Mouse (Mus musculus) MEL (cell line): ENCODE measurements around the gene Ankdd1b. TPM values are rescaled to one million over a fixed set of nuclear protein-coding genes. Genes with fewer than 3 reads are reported as not detected.

ENCODE experiments used
- DNase-seq: peaks from one replicate; pipeline ENCODE4 v3.0.0; 2011; ENCODE audit warnings: low read depth, low spot score
- H3K27ac ChIP-seq: 2 replicates; pipeline ENCODE4 v1.5.1; 2012; ENCODE audit warnings: low read depth, mild to moderate bottlenecking, control low read depth, low read length, moderate library complexity; ENCODE audit not compliant: control insufficient read depth
- H3K27me3 ChIP-seq, 2 experiments: fragments of 150-350 bp in 1 of 2; sonication (generic) in 1 of 2; 2 replicates each; pipeline ENCODE4 v1.6.1; 2012; ENCODE audit warnings: low read length in 2 of 2, mild to moderate bottlenecking in 2 of 2, improper control_type of control experiment in 1 of 2, moderate library complexity in 1 of 2; ENCODE audit not compliant: insufficient read depth in 2 of 2, control insufficient read depth in 1 of 2
- H3K36me3 ChIP-seq, 2 experiments: 2 replicates each; pipeline ENCODE4 v1.6.1; 2012 to 2014; ENCODE audit warnings: low read length in 2 of 2, improper control_type of control experiment in 1 of 2, inconsistent platforms in 1 of 2, mild to moderate bottlenecking in 1 of 2; ENCODE audit not compliant: insufficient read depth in 2 of 2, control insufficient read depth in 1 of 2
- H3K4me1 ChIP-seq, 2 experiments: fragments of 150-350 bp in 1 of 2; sonication (generic) in 1 of 2; 2 replicates each; pipeline ENCODE4 v1.6.1; 2012; ENCODE audit warnings: low read length in 2 of 2, improper control_type of control experiment in 1 of 2, mild to moderate bottlenecking in 1 of 2; ENCODE audit not compliant: insufficient read depth in 2 of 2, control insufficient read depth in 1 of 2
- H3K4me3 ChIP-seq, 2 experiments: fragments of 150-350 bp in 1 of 2; sonication (generic) in 1 of 2; 2 replicates each; pipeline ENCODE4 v1.5.1; 2012; ENCODE audit warnings: low read depth in 2 of 2, low read length in 2 of 2, mild to moderate bottlenecking in 2 of 2, moderate library complexity in 2 of 2, control low read depth in 1 of 2, improper control_type of control experiment in 1 of 2; ENCODE audit not compliant: control insufficient read depth in 1 of 2, insufficient read depth in 1 of 2
- H3K79me2 ChIP-seq: 2 replicates; pipeline ENCODE4 v1.6.1; 2012; ENCODE audit warnings: mild to moderate bottlenecking, low read length, moderate library complexity; ENCODE audit not compliant: control insufficient read depth, poor library complexity, insufficient read depth
- H3K9ac ChIP-seq: 2 replicates; pipeline ENCODE4 v1.6.1; 2012; ENCODE audit warnings: low read depth, mild to moderate bottlenecking, control low read depth, low read length, moderate library complexity; ENCODE audit not compliant: control insufficient read depth, poor library complexity, severe bottlenecking
- H3K9me3 ChIP-seq: fragments of 150-350 bp; sonication (generic); replicated peaks from 2 replicates; pipeline ENCODE4 v1.6.1; 2012; ENCODE audit warnings: mild to moderate bottlenecking, low read length, improper control_type of control experiment, moderate library complexity; ENCODE audit not compliant: insufficient read depth
- CHD1 ChIP-seq: IDR thresholded peaks from 2 replicates; pipeline ENCODE4 v1.6.1; 2012; ENCODE audit warnings: low read depth, mild to moderate bottlenecking, inconsistent platforms, low read length, improper control_type of control experiment
- CHD2 ChIP-seq: IDR thresholded peaks from 2 replicates; pipeline ENCODE4 v1.6.1; 2011; ENCODE audit warnings: low read length, improper control_type of control experiment
- E2F4 ChIP-seq: IDR thresholded peaks from 2 replicates; pipeline ENCODE4 v1.6.1; 2011; ENCODE audit warnings: low read depth, low read length, improper control_type of control experiment, borderline replicate concordance
- ELF1 ChIP-seq: IDR thresholded peaks from 2 replicates; pipeline ENCODE4 v1.6.1; 2014; ENCODE audit warnings: low read depth, mild to moderate bottlenecking, inconsistent platforms, low read length, improper control_type of control experiment, moderate library complexity
- GABPA ChIP-seq: IDR thresholded peaks from 2 replicates; pipeline ENCODE4 v1.6.1; 2012; ENCODE audit warnings: low read depth, mild to moderate bottlenecking, inconsistent platforms, low read length, improper control_type of control experiment, moderate library complexity
- GATA1 ChIP-seq: IDR thresholded peaks from 2 replicates; pipeline ENCODE4 v1.6.1; 2011; ENCODE audit warnings: low read depth, low read length, improper control_type of control experiment
- HCFC1 ChIP-seq: IDR thresholded peaks from 2 replicates; pipeline ENCODE4 v1.6.1; 2012; ENCODE audit warnings: low read depth, mild to moderate bottlenecking, inconsistent platforms, low read length, improper control_type of control experiment, moderate library complexity
- JUND ChIP-seq: IDR thresholded peaks from 2 replicates; pipeline ENCODE4 v1.6.1; 2011; ENCODE audit warnings: low read depth, mild to moderate bottlenecking, improper control_type of control experiment, low read length
- MAX ChIP-seq: IDR thresholded peaks from 2 replicates; pipeline ENCODE4 v1.6.1; 2011; ENCODE audit warnings: low read length, improper control_type of control experiment
- MEF2A ChIP-seq: IDR thresholded peaks from 2 replicates; pipeline ENCODE4 v1.6.1; 2014; ENCODE audit warnings: low read depth, mild to moderate bottlenecking, inconsistent platforms, low read length, improper control_type of control experiment; ENCODE audit not compliant: poor library complexity, insufficient replicate concordance, severe bottlenecking; ENCODE audit errors: extremely low read depth
- NELFE ChIP-seq: IDR thresholded peaks from 2 replicates; pipeline ENCODE4 v1.6.1; 2011; ENCODE audit warnings: low read depth, low read length, improper control_type of control experiment
- NRF1 ChIP-seq: IDR thresholded peaks from 2 replicates; pipeline ENCODE4 v1.6.1; 2014; ENCODE audit warnings: low read depth, mild to moderate bottlenecking, inconsistent platforms, low read length, improper control_type of control experiment, moderate library complexity; ENCODE audit not compliant: poor library complexity, insufficient read depth, severe bottlenecking
- POLR2A ChIP-seq, 2 experiments: IDR thresholded peaks; 2 replicates each; pipeline ENCODE4 v1.6.1; 2011 to 2012; ENCODE audit warnings: low read length in 2 of 2, mild to moderate bottlenecking in 2 of 2, control low read depth in 1 of 2, improper control_type of control experiment in 1 of 2, low read depth in 1 of 2, moderate library complexity in 1 of 2; ENCODE audit not compliant: control insufficient read depth in 1 of 2, insufficient read depth in 1 of 2, poor library complexity in 1 of 2
- SIN3A ChIP-seq: IDR thresholded peaks from 2 replicates; pipeline ENCODE4 v1.6.1; 2012; ENCODE audit warnings: low read length, improper control_type of control experiment, inconsistent platforms
- TAL1 ChIP-seq: IDR thresholded peaks from 2 replicates; pipeline ENCODE4 v1.6.1; 2012; ENCODE audit warnings: mild to moderate bottlenecking, inconsistent platforms, low read length, moderate library complexity, mixed read lengths
- TBP ChIP-seq: IDR thresholded peaks from 2 replicates; pipeline ENCODE4 v1.8.0; 2011; ENCODE audit warnings: low read depth, low read length, improper control_type of control experiment
- USF1 ChIP-seq: IDR thresholded peaks from 2 replicates; pipeline ENCODE4 v1.6.1; 2014; ENCODE audit warnings: low read depth, mild to moderate bottlenecking, inconsistent platforms, low read length, improper control_type of control experiment, moderate library complexity
- ZC3H11A ChIP-seq: IDR thresholded peaks from 2 replicates; pipeline ENCODE4 v1.6.1; 2012; ENCODE audit warnings: low read depth, mild to moderate bottlenecking, inconsistent platforms, low read length, improper control_type of control experiment
- ZKSCAN1 ChIP-seq: IDR thresholded peaks from 2 replicates; pipeline ENCODE4 v1.6.1; 2012; ENCODE audit warnings: low read depth, mild to moderate bottlenecking, inconsistent platforms, low read length, improper control_type of control experiment, moderate library complexity
- ZNF384 ChIP-seq: IDR thresholded peaks from 2 replicates; pipeline ENCODE4 v1.6.1; 2012; ENCODE audit warnings: low read depth, mild to moderate bottlenecking, inconsistent platforms, low read length, improper control_type of control experiment
- polyA plus RNA-seq, 2 experiments: library from polyadenylated mRNA; stranded (reverse) in 1 of 2; unstranded in 1 of 2; fragments of >175 nt in 1 of 2; fragments of >200 nt in 1 of 2; gene quantifications; 2 replicates each; pipeline versions ENCODE4 v1.2.1 to v1.2.4; 2012; ENCODE audit warnings: low replicate concordance in 2 of 2, low read depth in 1 of 2; ENCODE audit not compliant: insufficient read length in 2 of 2, insufficient read depth in 1 of 2, missing spikeins in 1 of 2
- total RNA-seq: library from RNA; depleted of rRNA; stranded (reverse); fragments of 300-350 nt; gene quantifications from 2 replicates; pipeline ENCODE4 v1.2.3, GENCODE M21; 2012

Gene Ankdd1b
- total and polyA plus RNA-seq, 3 experiments = 0.12 TPM; not detected in 2

DNA sequence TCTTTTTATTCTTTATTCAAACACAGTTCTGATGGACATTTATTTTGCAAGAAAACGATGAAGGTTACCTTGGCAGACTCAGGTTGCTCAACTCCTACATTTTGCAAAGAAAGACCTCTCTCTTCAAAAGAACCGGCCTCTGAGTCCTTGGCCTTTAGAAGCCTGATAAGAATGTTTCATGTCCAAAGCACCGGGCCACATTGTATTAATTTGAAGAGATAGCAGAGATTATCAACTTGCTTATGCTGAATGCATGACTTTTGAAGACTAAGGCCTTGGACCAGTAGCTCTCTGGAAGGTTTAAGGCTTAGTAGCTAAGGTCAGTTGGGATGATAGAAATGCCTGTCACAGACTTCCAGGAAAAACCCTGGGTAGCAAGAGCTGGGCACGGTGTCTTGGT lies 6.2 kb upstream of the Ankdd1b start:
- no peak for DNase-seq
- no peaks in the 10 kb centered on the region for H3K4me1 ChIP-seq
- no peak overlapping the region for H3K4me3 ChIP-seq
- H3K27ac ChIP-seq = no peak overlapping the region
- H3K79me2 ChIP-seq = no peaks in the 10 kb centered on the region
- H3K9me3 ChIP-seq = no peaks in the 10 kb centered on the region
- TF ChIP-seq GABPA (no peak), CHD2 (no peak), NRF1 (no peak), TAL1 (no peak), CHD1 (no peak), GATA1 (no peak), SIN3A (no peak), ZKSCAN1 (no peak), ZC3H11A (no peak), TBP (no peak), JUND (no peak), HCFC1 (no peak), ZNF384 (no peak), ELF1 (no peak), MAX (no peak)
- TF ChIP-seq, all 39 proteins: peak for 0
- no peaks in the 10 kb centered on the region for H3K36me3 ChIP-seq
- H3K27me3 ChIP-seq = no peaks in the 10 kb centered on the region
- H3K9ac ChIP-seq = no peak overlapping the region

DNA sequence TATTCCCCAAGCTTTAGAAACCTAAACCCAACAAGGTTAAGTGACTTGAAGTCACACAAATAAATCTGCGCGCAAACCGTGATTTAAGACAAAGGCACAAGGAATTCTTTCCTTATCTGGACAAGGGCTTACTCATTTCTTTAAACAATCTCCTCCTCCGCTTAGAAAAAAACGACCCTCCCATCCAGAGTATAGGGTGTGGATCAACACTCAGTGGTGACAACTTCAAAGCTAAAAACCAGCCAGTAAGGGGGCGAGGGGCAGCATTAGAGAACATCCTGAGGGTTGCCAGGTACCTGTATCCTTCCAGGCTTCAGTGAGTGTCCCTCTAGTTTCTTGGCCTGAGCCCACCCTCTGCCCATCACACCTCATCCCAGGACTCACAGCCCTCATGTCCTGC lies 442 bp downstream of the Ankdd1b start:
- no peaks in the 10 kb centered on the region for H3K79me2 ChIP-seq
- H3K27ac ChIP-seq = no peak overlapping the region
- TF ChIP-seq NELFE (no peak), POLR2A (IDR thresholded peaks at IDR 0.05; ENCODE audit: control insufficient read depth in 1 of 2, insufficient read depth in 1 of 2, low read depth in 1 of 2, low read length in 2 of 2, poor library complexity in 1 of 2) (no peak), TAL1 (no peak), E2F4 (no peak), SIN3A (no peak), MEF2A (no peak), USF1 (no peak)
- no peaks in the 10 kb centered on the region for H3K36me3 ChIP-seq
- no peaks in the 10 kb centered on the region for H3K9me3 ChIP-seq
- no peaks in the 10 kb centered on the region for H3K27me3 ChIP-seq
- no peak for DNase-seq
- H3K9ac ChIP-seq = no peak overlapping the region
- no peaks in the 10 kb centered on the region for H3K4me1 ChIP-seq
- no peak overlapping the region for H3K4me3 ChIP-seq
